Mouse (Mus musculus) left cerebral cortex, postnatal 36 days (tissue): ENCODE results near the gene Ak6. TPM values are rescaled to one million over a fixed set of nuclear protein-coding genes. Genes with fewer than 3 reads are reported as not detected.

Experiments used
- DNase-seq, 2 experiments: peaks; one replicate each; pipeline ENCODE4 v3.0.0; 2021 to 2022; ENCODE audit warnings: low spot score in 2 of 2, mixed read lengths in 1 of 2
- intact Hi-C: fragments of 180-260 bp; cut with DNase I; formaldehyde crosslinking; loops from one replicate; pipeline ENCODE4 v1.15.1; 2025
- total RNA-seq, 2 experiments: library from RNA; stranded (reverse); gene quantifications; 2 replicates each; pipeline ENCODE4 v1.2.3; 2021

The Ak6 gene
- total RNA-seq, 2 experiments from 2014 or later: 77.2 to 87.9 TPM

DNA sequence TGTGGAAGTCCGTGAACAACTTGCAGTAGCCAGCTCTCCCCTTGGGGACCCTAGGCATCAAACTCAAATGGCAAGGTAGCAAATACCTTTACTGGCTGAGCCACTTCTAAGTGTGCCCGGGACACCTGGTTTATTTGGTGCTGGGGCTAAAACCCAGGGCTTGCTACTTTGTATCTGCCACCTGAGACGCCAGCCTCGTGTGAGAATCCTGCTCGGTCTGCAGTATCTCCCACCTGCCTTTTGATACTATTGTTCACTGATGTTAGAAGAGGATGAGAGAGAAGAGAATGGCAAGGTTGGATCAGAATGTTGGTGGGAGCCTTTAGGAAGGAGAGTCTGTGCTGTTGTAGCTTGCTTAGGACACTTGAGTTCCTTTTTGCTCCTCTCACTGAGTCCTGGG, 7.3 kb downstream of the Ak6 start:
- intact Hi-C loops: loop anchor here (10.0 kb wide), 2 partner anchors 553 to 1313 kb away; partner anchors contain the start of genes Bdp1, Mrps27, Ptcd2 and Serf1
- no peak for DNase-seq

DNA sequence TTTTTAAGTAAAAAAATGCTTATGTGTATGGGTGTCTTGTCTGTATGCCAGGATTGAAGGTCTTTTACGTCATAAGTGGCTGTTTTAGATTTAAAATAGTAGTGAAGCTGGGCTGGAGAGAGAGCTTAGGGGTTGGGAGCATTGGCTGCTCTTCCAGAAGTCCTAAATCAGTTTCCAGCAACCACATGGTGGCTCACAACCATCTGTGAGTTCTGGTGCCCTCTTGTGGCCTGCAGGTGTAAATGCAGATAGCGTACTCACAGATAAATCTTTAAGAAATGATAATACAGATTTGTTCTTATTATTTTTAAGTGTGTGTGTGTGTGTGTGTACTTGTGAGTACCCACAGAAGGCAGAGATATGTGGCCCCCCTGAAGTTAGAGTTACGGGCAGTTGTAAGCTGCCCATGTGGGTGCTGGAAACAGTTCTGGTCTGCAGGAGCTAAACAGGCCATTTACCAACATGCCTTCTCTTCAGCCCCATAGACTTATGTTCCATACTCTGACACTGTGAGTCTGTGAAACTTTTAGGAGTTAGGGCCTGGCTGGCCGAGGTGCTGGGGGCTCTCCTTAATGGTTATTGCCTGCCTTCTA, 9.2 kb downstream of the Ak6 start:
- intact Hi-C loops: loop anchor here (10.0 kb wide), 2 partner anchors 555 to 1315 kb away; partner anchors contain the start of genes Bdp1, Mrps27, Ptcd2 and Serf1
- DNase-seq: peak; percentile 26 to 31

DNA sequence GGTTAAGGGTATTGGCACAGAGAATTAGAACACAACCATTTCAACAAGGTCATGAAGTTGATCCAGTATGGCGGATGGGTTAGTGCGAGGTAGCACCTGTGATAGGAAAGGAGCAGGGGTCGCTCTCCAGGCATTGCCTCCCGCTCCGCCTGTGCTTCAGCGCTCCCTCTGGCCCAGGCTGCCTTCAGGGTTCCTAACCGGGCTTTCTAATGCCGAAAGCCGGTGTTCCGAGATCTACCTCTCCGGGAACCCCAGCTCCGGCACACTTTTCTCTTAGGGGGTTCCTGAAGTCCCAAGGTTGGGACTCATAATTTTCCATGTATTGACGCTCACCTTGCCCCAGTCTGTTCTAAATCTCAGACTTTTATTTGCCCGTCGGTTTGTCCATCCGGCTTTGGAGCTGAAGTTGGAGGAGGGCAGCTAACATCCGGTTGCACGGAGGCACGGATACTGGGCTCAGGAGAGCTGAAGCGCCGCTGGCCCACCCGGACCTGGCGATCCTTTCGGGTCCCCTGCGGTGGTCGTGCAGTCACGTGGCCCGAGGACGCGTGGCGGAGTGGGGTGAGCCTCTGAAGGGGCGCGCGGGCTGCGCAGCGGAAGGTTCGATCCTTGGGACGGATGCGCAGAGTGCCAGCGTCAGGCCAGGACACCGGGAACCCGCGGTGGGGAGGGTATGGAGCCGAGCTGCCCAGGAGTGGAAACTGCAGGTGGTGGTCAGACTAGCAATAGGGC, 18.7 kb downstream of the Ak6 start, which contains the start of gene Ccdc125:
Ccdc125 (plus strand) TSS at position 427 of the 732 bp plus-strand sequence.
- no peak for DNase-seq
- intact Hi-C loops: no loop called here

DNA sequence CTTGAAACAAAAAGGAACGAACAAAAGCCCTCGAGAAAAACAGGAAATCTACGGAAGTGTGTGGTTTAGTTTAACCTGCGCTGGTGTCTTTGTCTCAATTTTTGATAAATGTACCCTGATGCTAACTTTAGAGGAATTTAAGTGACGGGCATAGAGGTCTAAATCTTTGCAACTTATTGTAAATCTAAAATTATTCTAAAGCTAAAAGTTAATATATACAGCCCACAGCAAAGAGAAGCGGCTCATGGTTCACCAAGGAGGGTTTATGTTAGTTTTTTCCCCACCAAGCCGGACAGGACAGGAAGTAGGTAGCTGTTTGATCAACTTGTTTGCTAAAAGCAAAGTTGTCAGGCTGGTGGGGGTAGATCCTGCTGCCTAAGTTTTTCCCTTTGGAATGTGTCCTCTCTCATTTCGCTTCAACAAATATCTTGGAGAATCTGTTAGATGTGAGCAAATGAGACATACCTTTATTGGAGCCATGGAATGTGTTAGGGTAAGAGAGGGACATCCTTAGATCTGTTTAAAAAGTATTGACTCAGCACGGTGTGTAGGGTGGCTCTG, 19.5 kb downstream of the Ak6 start:
- DNase-seq: no peak
- intact Hi-C loops: no loop called here

DNA sequence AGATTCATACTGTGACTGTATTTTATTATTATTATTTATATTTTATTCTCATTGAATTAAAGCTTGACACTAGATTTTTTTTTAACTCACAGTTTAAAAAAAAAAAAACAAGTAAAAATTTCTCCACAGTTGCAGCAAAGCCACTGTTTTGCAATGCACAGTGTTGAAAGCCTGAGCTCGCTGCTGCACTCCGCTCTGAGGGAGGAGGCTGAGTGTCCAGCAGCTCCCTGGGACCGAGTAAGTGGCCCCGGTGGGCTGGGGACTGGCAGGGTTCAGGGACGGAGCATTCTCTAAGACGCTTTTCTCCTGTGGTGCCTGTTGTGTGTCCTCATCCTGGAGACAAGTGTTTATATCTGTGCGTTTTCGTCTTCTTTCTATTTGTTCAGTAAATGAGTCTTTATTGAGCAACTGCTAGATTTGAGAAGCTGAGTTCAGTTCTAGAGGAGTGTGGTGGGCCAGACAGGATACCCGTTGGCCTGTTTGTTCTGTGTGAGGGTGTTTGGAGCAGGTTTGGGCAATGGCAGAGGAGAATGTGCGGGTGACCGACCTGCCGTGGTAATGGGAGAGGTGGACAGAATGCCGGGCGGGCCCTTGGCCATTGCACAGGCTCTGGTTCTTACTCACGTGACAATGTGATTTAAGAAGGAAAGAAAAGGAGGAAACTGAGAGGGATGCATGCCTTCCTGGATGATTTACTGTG, 25.3 kb downstream of the Ak6 start:
- intact Hi-C loops: no loop called here
- no peak for DNase-seq

DNA sequence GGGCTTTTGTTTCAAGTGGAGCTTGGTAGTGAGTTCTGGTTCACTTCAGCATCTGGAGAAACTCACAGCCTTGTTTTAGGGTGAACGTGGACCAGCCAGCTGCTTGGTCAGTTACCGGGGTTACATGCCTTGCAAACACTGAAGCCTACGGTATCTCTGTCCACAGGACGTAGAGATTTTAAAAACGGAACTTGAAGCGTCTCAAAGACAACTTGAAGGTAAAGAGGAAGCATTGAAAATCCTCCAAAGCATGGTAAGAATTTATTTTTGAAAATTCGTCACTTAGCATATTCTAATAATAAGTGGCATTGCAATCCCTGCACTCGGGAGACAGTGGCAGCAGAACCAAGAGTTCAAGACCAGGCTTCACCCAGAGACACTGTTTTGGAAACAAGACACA, 30.8 kb downstream of the Ak6 start:
- no peak for DNase-seq
- intact Hi-C loops: no loop called here

DNA sequence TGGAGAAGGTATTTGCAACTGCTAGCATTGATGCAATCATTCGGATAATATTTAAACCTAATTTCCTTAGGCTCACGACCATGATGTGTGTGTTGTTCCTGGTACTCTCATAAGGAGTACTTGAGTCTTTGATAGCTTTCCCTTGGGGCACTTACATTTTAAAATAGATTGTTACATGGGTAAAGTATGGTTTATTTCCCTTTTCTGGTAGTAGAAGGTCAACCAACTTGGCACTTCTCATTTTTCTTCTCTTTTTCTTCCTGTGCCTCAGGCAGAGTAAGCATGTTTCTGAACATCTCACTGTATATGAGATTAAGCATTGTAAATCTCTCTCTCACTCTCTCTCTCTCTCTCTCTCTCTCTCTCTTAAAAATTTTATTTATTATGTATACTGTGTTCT, 32.1 kb downstream of the Ak6 start:
- no peak for DNase-seq
- intact Hi-C loops: no loop called here

DNA sequence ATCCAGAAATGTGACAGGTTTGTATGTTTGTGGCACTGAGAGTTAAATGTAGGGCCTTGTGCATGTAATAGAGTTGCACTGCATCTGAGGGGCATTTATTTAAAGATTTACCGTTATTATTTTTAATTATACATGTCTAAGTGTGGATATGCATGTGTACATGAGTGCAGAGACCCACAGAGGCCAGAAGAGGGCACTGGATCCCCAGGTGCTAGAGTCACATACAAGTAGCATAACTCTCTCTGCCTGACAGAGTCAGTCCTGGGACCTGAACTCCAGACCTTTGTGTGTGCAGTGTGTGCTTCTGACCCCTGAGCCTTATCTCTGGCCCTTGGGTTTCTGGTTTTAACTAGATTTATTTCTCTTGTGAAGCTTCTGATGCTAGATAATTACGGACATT, 33.6 kb downstream of the Ak6 start:
- intact Hi-C loops: no loop called here
- no peak for DNase-seq

DNA sequence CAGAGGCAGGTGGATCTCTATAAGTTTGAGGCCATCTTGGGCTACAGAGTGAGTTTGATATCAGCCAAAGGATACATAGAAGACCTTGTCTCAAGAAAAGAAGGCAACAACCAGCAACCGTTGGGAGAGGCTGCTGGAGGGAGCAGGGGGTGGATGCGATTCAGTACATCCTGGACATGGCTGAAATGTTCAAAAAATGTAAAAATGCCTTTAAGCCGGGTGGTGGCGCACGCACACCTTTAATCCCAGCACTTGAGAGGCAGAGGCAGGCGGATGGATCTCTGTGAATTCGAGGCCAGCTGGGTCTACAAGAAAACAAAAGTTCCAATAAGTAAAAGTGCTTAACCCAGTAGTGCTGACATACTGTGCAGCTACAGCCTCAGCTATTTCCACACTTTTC, 36.7 kb downstream of the Ak6 start:
- intact Hi-C loops: no loop called here
- DNase-seq: no peak

DNA sequence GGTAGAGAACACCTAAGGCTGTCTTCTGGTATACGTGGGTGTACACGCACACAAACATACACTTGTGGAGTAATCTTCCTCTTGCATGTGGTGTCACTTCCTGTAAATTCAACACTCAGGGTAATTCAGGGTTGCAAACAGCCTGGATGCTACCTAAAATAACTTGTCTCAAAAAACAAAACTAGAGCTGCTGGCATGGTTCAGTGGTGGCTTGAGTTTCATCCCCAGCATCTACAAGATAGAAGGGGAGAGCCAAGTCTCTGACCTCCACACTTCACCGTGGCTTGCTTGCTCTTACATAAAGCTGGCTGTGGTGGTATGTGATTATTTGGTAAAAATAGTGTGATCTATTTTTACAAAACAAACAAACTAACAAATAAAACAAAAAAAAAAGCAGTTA, 46.8 kb downstream of the Ak6 start:
- no peak for DNase-seq
- intact Hi-C loops: no loop called here

DNA sequence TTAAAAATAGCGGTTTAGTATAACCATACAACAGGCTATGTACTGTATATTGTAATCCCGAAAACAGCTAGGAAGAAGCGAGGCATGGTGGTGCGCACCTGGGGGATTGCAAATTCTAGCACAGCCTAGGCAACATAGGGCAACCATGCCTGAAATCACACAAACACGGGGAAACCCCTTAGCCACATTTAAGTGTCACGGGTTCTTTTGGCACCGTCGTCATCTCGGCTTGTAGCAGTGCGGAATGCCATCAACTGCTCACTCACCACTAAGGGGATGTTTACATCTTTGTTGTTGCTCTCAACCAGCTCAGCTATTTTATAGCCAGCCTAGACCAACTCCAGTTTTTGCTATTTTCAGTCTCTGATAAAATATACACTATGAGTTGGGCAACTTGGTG, 48.1 kb downstream of the Ak6 start:
- intact Hi-C loops: no loop called here
- no peak for DNase-seq

DNA sequence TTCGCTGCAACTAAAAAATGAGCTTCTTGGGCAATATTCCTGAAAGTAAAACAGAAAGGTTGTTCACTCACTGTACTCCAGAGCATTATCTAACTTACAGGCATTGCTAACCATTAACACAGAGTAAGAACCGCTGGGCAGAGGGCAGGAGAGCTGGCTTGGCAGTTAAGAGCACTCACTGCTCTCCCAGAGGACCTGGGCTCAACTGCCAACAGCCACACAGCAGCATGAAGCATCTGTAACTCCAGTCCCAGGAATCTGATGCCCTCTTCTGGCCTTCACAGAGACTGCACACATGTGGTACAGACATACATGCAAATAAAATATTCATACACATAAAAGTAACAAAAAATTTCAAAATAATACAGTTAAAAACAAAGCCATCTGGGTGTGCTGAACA, 52.7 kb downstream of the Ak6 start:
- intact Hi-C loops: no loop called here
- no peak for DNase-seq

DNA sequence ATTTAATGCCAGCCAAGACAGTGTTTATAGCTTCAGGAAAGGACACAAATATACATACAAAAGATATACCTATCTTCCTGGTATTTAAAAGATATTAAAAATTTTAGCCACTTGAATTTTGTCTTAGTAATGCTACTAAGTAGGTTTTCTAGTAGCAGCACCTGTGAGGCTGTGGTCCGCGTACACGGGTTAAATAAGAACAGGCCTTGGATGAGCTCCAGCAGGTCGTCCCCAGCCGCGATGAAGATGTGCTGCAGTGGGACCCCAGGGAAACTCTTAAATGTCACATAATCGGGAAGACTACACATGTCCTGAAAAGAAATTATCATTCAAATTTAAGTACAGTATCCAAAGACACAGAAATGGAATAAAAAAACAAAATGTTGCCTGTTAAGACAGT, 55.4 kb downstream of the Ak6 start:
- intact Hi-C loops: no loop called here
- DNase-seq: no peak

DNA sequence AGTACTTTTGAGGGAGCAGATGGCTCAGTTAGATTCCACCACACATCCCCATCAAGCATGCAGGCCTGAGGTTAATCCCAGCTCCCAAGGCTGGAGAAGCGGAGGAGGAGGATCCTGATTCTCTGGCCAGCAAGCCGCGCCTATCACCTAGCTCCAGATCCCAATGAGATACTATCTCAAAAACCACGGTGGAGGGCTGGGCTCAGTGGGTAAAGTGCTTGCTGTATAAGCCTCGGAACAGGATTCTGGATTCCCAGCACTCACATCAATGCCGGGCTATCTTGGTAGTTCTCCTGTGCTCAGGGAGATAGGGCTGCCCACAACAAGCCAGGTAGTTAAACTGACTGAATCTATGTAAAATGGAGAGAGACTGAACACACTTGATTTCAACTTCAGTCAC, 64.7 kb downstream of the Ak6 start:
- no peak for DNase-seq
- intact Hi-C loops: no loop called here

Other genes with a start within 250 kb of the Ak6 start
- under 1 TPM; 0.07 to 0.20 TPM for gene Naip1, start 198.1 kb upstream of the Ak6 start, total RNA-seq
- gene Gtf2h2, start 158.4 kb upstream of the Ak6 start, total RNA-seq: 10 to 100 TPM; 34.0 to 43.0 TPM
- gene Ocln, start 98.3 kb upstream of the Ak6 start, total RNA-seq: 1 to 10 TPM; 8.2 to 8.5 TPM
- 1 to 10 TPM; 1.2 to 2.4 TPM for gene Marveld2, start 34.0 kb upstream of the Ak6 start, total RNA-seq
- 10 to 100 TPM; 12.7 to 15.0 TPM for gene Rad17, start 72 bp downstream of the Ak6 start, total RNA-seq
- gene Taf9, start 600 bp downstream of the Ak6 start, total RNA-seq: 10 to 100 TPM; 26.8 to 35.9 TPM
- under 1 TPM; 0.16 to 0.17 TPM for gene Ccdc125, start 18.7 kb downstream of the Ak6 start, total RNA-seq
- 10 to 100 TPM; 39.2 to 42.3 TPM for gene Cdk7, start 80.0 kb downstream of the Ak6 start, total RNA-seq
- gene Mrps36, start 93.7 kb downstream of the Ak6 start, total RNA-seq: 10 to 100 TPM; 48.0 to 56.9 TPM
- gene Cenph, start 124.9 kb downstream of the Ak6 start, total RNA-seq: under 1 TPM; 0.63 to 0.69 TPM
- 1 to 10 TPM in 1 of 2 experiments, under 1 TPM in 1; 0.70 to 1.0 TPM for gene Ccnb1, start 135.6 kb downstream of the Ak6 start, total RNA-seq
- 10 to 100 TPM; 44.7 to 46.4 TPM for gene Slc30a5, start 182.4 kb downstream of the Ak6 start, total RNA-seq